Mouse (Mus musculus) liver, embryonic 18 days (tissue): ENCODE data around the gene Brpf3. TPM values are rescaled to one million over a fixed set of nuclear protein-coding genes. Genes with fewer than 3 reads are reported as not detected.

Experiments used
- polyA plus RNA-seq: library from polyadenylated mRNA; depleted of rRNA; stranded (reverse); fragments of >200 nt; gene quantifications from 2 replicates; pipeline ENCODE4 v1.2.3, GENCODE M21; 2012; rRNA removed

Gene Brpf3
- polyA plus RNA-seq: 48.5 and 53.0 TPM in 2 replicates

GRCm38 (mm10) chr17:28800671-28801412, at the start of gene Brpf3:
Gene Brpf3, plus strand, starts transcription at chr17:28801090.

GRCm38 (mm10) chr17:28769121-28769874, 31.6 kb upstream of the Brpf3 start, which contains the start of gene Mapk13:
Gene Mapk13, plus strand, starts transcription at chr17:28769297.

GRCm38 (mm10) chr17:28858205-28858604, 57.3 kb downstream of the Brpf3 start, which contains the start of gene Pnpla1:
Gene Pnpla1, plus strand, starts transcription at chr17:28858411.

Other genes starting within 250 kb of the Brpf3 start
- 0.42 and 11.9 TPM in 2 replicates for gene Clps, start 240.3 kb upstream of the Brpf3 start, polyA plus RNA-seq
- gene Lhfpl5, start 225.4 kb upstream of the Brpf3 start, polyA plus RNA-seq: not detected in 2 replicates
- gene Srpk1, start 178.4 kb upstream of the Brpf3 start, polyA plus RNA-seq: 11.8 and 14.0 TPM in 2 replicates
- gene Slc26a8, start 110.9 kb upstream of the Brpf3 start, polyA plus RNA-seq: 0.60 and 0.66 TPM in 2 replicates
- gene Mapk14, start 109.8 kb upstream of the Brpf3 start, polyA plus RNA-seq: 41.7 and 50.1 TPM in 2 replicates
- 0.17 and 0.30 TPM in 2 replicates for gene AC170998.1, start 75.0 kb upstream of the Brpf3 start, polyA plus RNA-seq
- 15.2 and 19.5 TPM in 2 replicates for gene Mapk13, start 31.8 kb upstream of the Brpf3 start, polyA plus RNA-seq
- 0.14 and 0.17 TPM in 2 replicates for gene Pnpla1, start 57.3 kb downstream of the Brpf3 start, polyA plus RNA-seq
- gene 4930539E08Rik, start 114.2 kb downstream of the Brpf3 start, polyA plus RNA-seq: 0.09 and 0.20 TPM in 2 replicates
- 0.28 and 0.36 TPM in 2 replicates for gene Pxt1, start 142.8 kb downstream of the Brpf3 start, polyA plus RNA-seq
- gene Kctd20, start 150.9 kb downstream of the Brpf3 start, polyA plus RNA-seq: 28.3 and 28.9 TPM in 2 replicates
- gene Stk38, start 206.9 kb downstream of the Brpf3 start, polyA plus RNA-seq: 31.9 and 34.3 TPM in 2 replicates
- gene Srsf3, start 231.5 kb downstream of the Brpf3 start, polyA plus RNA-seq: 86.2 and 95.4 TPM in 2 replicates